Mouse (Mus musculus) hindbrain, embryonic 16.5 days (tissue): ENCODE results near the gene Enox1. TPM values are rescaled to one million over a fixed set of nuclear protein-coding genes. Genes with fewer than 3 reads are reported as not detected.

Experiments used
- ATAC-seq: fragments of 200-750 bp; cut with Nextera tagmentation; 2 replicates; pipeline ENCODE4 v1.8.0; 2017; ENCODE audit warnings: moderate TSS enrichment, moderate library complexity
- H3K27ac ChIP-seq: fragments of 300-500 bp; sonication (generic); 2 replicates; pipeline ENCODE4 v1.5.1; 2014; ENCODE audit warnings: low read depth, mild to moderate bottlenecking, control low read depth, low read length, moderate library complexity
- H3K27me3 ChIP-seq: fragments of 300-500 bp; sonication (generic); replicated peaks from 2 replicates; pipeline ENCODE4 v1.6.1; 2014; ENCODE audit warnings: low read length; ENCODE audit not compliant: control insufficient read depth, insufficient read depth
- H3K36me3 ChIP-seq: fragments of 300-500 bp; sonication (generic); 2 replicates; pipeline ENCODE4 v1.6.1; 2014; ENCODE audit warnings: mild to moderate bottlenecking, low read length, moderate library complexity, mixed read lengths; ENCODE audit not compliant: control insufficient read depth, insufficient read depth
- H3K4me1 ChIP-seq: fragments of 300-500 bp; sonication (generic); 2 replicates; pipeline ENCODE4 v1.6.1; 2014; ENCODE audit warnings: low read depth, low read length; ENCODE audit not compliant: control insufficient read depth, insufficient read depth
- H3K4me2 ChIP-seq: fragments of 300-500 bp; sonication (generic); 2 replicates; pipeline ENCODE4 v1.6.1; 2014; ENCODE audit warnings: mild to moderate bottlenecking, low read length, control low read depth, moderate library complexity
- H3K4me3 ChIP-seq: fragments of 300-500 bp; sonication (generic); 2 replicates; pipeline ENCODE4 v1.5.1; 2014; ENCODE audit warnings: mild to moderate bottlenecking, low read length, control low read depth, moderate library complexity
- H3K9ac ChIP-seq: fragments of 300-500 bp; sonication (generic); 2 replicates; pipeline ENCODE4 v1.6.1; 2014; ENCODE audit warnings: low read depth, mild to moderate bottlenecking, control low read depth, low read length, moderate library complexity
- H3K9me3 ChIP-seq: fragments of 300-500 bp; sonication (generic); 2 replicates; pipeline ENCODE4 v1.6.1; 2014; ENCODE audit warnings: mild to moderate bottlenecking, low read length, moderate library complexity; ENCODE audit not compliant: control insufficient read depth
- WGBS: fragments of 180-500 bp; shearing (Covaris S2); extraction: QIAGEN DNeasy Blood & Tissue Kit; methylation state at CpG from one replicate; pipeline ENCODE4 v1.1.7; 2014; 5-methylcytosine and 5-hydroxymethylcytosine counted together
- polyA plus RNA-seq: library from polyadenylated mRNA; unstranded; fragments of >200 nt; fragmentation: Nextera tagmentation; extraction: Ambion mirVana; gene quantifications from 2 replicates; pipeline ENCODE4 v1.2.1, GENCODE M21; 2015

Gene Enox1
- polyA plus RNA-seq, 1 experiment from 2014 or later = 35.7 TPM

DNA sequence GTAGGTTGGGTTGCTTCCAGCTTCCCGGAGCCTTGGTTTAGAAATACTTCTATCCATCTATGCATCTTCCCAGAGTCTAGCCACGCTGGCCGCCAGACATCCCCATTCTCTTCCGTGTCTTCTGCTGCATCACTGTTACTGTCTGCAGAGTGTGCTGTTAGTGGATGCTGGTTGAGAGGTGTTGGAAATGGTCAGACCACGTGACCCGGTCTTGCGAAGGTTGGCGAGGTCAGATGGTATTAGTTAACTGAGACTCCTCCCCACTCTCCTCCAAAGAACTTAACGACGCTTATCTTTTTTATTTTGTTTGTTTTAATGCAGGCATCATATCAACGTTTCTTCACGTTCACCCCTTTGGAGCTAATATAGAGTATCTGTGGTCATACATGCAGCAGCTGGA is 550.7 kb downstream of the Enox1 start:
- Histone ChIP-seq H3K4me2 (no peak overlapping the region), H3K27ac (no peak overlapping the region), H3K9ac (no peak overlapping the region), H3K36me3 (no peaks in the 10 kb centered on the region), H3K27me3 (no peaks in the 10 kb centered on the region), H3K4me3 (no peak overlapping the region), H3K4me1 (no peaks in the 10 kb centered on the region), H3K9me3 (no peaks in the 10 kb centered on the region)
- ATAC-seq = no peak
- 91% methylated on average over 12 of the region's 12 CpGs for WGBS

DNA sequence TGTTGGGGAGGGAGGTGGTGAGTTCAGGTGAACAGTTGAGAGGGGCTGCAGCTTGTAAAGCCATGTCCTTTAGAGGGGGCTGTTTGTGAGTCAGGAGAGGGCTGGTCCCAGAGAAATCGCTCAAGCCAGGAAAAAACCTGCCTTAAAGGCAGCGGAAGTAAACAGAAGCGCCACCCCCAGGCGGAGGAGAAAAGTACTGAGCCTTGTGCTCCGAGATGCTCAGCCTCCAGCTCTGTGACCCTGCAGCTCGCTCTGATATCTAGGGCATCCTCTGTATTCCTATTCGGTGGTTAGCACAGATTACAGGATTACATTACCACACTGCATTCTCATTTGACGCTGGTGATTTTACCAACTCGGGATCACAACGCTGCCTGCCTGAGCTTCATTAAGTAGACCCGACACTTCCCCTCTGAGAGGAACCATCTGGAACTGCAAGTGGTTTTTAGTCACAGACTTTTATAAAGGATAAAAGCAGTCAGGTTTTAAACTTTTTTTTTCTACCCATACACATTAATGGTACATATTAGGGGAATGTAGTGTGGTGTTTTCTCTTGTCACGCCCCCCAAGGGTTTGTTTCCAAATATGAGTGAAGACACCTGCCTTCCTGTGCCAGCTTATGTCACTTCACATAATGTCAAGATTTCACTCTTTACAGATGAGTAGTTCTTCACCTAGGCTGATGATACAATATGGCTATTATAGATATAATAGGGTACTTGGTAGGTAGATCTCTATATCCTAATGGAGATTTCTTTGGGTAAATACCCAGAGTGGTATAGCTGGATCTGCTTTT is 552.0 kb downstream of the Enox1 start:
- H3K27me3 ChIP-seq = no peaks in the 10 kb centered on the region
- H3K4me3 ChIP-seq = no peak overlapping the region
- no peak for ATAC-seq
- no peak overlapping the region for H3K9ac ChIP-seq
- H3K4me1 ChIP-seq = no peaks in the 10 kb centered on the region
- no peak overlapping the region; the same call in 1 of the 2 replicates for H3K27ac ChIP-seq
- 54% methylated on average over 11 of the region's 12 CpGs for WGBS
- no peaks in the 10 kb centered on the region for H3K36me3 ChIP-seq
- H3K9me3 ChIP-seq = no peaks in the 10 kb centered on the region
- H3K4me2 ChIP-seq = no peak overlapping the region

DNA sequence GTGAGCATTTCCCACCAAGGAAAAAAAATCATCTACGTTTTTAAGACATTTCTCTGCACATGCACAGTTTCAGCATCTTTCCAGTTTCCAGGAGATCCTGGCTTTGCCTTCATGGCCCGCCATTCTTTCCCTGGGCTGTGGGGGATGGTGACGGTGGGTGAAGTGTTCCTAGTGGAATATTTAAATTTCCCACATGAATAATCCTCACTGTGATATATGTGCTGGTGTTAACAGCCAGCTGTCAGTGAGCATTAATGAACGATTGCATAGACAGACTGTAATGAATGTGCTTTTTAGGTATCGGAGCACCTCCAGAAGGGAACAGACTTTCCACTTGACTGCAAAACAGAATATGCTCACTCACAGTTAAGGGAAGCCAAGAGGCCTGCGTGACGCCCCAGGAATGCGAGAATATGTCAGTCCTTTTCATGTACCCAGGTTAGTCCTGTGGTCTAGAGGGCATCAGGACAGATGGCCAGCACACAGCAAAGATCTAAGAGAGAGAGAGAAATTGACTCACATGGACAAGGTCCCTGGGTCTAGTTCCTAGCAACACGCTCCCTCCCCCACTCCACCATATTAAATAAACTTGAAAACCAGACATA is 558.5 kb downstream of the Enox1 start:
- no peak overlapping the region for H3K4me2 ChIP-seq
- WGBS = 62% methylated on average over 9 of the region's 9 CpGs
- ATAC-seq = peak; percentile 54; the same call in 1 of the 2 replicates
- H3K27ac ChIP-seq = no peak overlapping the region
- H3K4me3 ChIP-seq = no peak overlapping the region
- no peak overlapping the region for H3K9ac ChIP-seq
- H3K27me3 ChIP-seq = no peaks in the 10 kb centered on the region
- no peaks in the 10 kb centered on the region for H3K9me3 ChIP-seq
- H3K36me3 ChIP-seq = peaks cover 3% of the 10 kb centered on the region; the same call in 1 of the 2 replicates
- no peaks in the 10 kb centered on the region; the same call in 1 of the 2 replicates for H3K4me1 ChIP-seq

DNA sequence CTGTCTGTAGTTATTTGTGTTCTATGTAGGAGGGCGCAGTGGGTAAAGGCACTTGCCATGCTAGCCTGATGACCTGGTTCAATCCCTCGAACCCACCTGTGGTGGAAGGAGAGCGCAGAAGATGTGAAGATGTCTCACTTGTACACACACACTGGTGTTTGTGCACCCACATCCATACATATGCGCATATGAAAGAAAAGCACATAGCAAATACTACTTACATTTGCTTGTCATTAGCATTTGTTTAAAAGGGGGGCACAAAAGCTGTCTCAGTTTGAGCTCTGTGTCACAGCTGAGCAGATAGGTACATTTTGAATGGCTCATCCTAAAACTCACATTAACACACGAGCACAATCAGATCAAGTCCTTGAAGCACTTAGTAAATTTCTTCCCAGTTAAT is 560.4 kb downstream of the Enox1 start:
- Histone ChIP-seq H3K9me3 (no peaks in the 10 kb centered on the region), H3K36me3 (peaks cover 6% of the 10 kb centered on the region), H3K4me1 (no peaks in the 10 kb centered on the region; the same call in 1 of the 2 replicates), H3K4me3 (no peak overlapping the region), H3K27me3 (no peaks in the 10 kb centered on the region), H3K9ac (no peak overlapping the region), H3K27ac (no peak overlapping the region), H3K4me2 (no peak overlapping the region)
- no peak for ATAC-seq
- WGBS = 91% methylated on average over 5 of the region's 5 CpGs

DNA sequence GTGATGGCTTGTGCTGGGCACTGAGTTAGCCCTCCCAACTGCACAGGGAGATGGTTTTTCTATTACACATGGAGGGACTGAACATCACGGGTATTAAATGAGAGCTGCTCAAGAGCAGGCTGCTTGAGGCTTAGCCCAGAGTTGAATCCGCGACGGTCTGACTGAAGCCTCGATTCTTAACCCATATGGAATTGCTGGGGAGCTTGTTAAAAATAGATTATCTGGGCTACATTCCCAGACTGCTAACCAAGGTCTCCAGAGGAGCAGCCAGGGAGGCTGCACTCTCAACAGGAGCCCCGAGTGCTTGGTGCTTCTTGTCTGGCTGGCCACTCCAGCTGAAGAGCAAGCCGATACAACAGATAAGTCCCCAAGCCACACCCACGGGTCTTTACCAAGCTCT is 562.3 kb downstream of the Enox1 start:
- WGBS = 53% methylated on average over 8 of the region's 8 CpGs
- no peak overlapping the region for H3K4me2 ChIP-seq

DNA sequence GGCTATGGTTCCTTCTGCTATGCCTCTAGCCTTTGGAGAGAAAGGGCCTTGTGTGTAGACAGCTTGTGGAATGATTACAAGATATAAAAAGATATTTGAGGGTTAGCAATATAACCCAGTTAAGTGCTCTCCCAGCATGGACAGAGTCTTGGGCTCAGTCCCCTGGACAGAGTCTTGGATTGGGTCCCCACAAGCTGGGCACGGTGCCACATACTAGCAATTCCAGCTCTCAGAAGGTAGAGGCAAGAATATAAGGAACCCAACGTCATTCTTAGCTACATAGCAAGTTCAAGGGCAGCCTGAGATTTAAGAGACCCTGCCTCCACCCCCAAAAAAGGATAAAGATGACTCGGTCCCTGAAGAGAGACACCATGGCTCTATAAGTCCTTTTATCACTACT is 581.5 kb downstream of the Enox1 start:
- no peak for ATAC-seq
- no peak overlapping the region for H3K27ac ChIP-seq
- WGBS = 77% methylated on average over 3 of the region's 3 CpGs

More for the DNA sequence above, 562.3 kb downstream of the Enox1 start:
- H3K4me3 ChIP-seq = no peak overlapping the region
- no peak overlapping the region for H3K9ac ChIP-seq
- H3K4me1 ChIP-seq = no peaks in the 10 kb centered on the region; the same call in 1 of the 2 replicates
- H3K36me3 ChIP-seq = peaks cover 6% of the 10 kb centered on the region
- no peaks in the 10 kb centered on the region for H3K27me3 ChIP-seq
- ATAC-seq = no peak
- H3K9me3 ChIP-seq = no peaks in the 10 kb centered on the region
- no peak overlapping the region for H3K27ac ChIP-seq

DNA sequence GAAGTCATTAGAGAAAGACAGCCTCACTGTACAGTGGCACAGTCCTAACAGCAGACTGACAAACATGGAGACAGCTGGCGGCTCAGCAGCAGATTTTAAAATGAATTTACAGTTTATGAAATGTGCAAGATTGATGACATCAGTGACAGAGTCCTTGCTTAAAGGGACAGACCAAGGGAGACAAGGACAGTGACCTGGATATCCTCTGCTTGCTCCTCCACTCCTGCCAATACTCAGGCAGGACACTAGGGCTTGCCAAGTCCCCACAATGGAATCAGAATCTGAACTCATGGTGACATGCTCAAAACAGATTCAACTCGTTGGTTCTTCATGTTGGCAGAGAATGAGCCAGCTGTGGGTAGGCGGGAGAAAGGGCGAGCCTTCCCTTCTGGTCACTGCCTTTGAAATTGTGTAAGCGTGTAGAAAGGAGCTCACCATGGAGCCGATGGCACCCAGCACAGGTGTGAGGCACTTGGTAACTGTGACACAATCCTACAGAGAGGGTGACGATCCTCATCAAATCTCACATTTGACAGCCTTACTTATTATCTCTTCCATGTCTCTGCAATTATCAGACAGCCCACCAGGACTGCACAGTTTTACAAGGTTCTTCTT is 582.3 kb downstream of the Enox1 start:
- Histone ChIP-seq H3K36me3 (no peaks in the 10 kb centered on the region), H3K9ac (no peak overlapping the region), H3K4me3 (no peak overlapping the region), H3K4me1 (no peaks in the 10 kb centered on the region), H3K27ac (no peak overlapping the region), H3K4me2 (no peak overlapping the region), H3K27me3 (no peaks in the 10 kb centered on the region), H3K9me3 (no peaks in the 10 kb centered on the region)
- ATAC-seq = peak; percentile 63; the same call in 1 of the 2 replicates
- 66% methylated on average over 7 of the region's 7 CpGs for WGBS

More for the DNA sequence above, 581.5 kb downstream of the Enox1 start:
- H3K4me1 ChIP-seq = no peaks in the 10 kb centered on the region
- no peaks in the 10 kb centered on the region for H3K27me3 ChIP-seq
- no peaks in the 10 kb centered on the region for H3K36me3 ChIP-seq
- H3K9ac ChIP-seq = no peak overlapping the region
- H3K4me2 ChIP-seq = no peak overlapping the region
- no peak overlapping the region for H3K4me3 ChIP-seq
- H3K9me3 ChIP-seq = no peaks in the 10 kb centered on the region

DNA sequence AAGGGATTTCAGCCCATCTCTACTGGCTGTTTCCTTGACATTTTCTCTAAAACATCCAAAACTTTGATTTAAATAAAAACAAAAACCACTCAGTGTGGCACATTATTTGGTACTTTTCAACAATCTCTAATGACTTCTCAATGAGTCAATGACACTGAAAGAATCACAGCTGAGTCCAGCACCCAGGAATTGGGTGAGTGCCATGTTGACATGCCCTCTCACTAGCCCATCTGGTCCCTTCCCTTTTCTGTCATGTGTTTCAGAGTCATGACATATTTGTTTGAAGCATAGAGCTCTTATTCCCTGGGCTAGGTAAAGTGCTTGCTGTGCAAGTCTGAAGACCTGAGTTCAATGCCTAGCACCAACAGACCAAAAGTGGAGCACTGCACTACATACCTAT is 582.8 kb downstream of the Enox1 start:
- H3K27me3 ChIP-seq = no peaks in the 10 kb centered on the region
- H3K4me2 ChIP-seq = no peak overlapping the region
- H3K36me3 ChIP-seq = no peaks in the 10 kb centered on the region
- no peak for ATAC-seq
- H3K4me1 ChIP-seq = no peaks in the 10 kb centered on the region
- H3K9ac ChIP-seq = no peak overlapping the region
- no peak overlapping the region for H3K27ac ChIP-seq
- no peak overlapping the region for H3K4me3 ChIP-seq
- no peaks in the 10 kb centered on the region for H3K9me3 ChIP-seq

DNA sequence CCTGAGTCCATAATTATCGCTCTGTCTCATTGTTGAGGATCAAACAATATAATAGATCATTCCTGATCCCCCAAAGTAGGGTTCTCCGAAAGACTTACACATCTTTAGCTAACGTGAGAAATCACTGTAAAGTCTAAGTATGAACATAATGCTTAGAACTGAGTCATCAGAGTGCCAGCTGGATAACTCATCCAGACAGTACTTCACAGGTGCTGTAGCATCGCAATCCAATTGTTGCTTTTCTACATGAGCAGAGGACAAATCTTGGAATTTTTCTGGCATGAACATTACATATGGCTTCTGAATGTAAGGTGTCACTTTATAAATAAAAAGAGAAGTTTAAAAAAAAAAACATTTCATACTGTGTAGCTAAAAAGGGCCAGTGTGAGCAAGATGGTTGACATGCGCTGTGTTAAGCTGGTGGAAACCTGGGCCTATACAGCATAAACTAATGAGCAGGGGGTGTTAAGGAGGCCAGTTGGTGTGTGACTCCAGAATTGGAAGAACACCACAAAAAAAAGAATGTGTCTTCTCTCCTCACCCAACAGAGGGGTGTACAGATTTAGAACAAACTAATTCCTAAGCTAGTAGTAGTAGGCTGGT is 588.2 kb downstream of the Enox1 start:
- H3K9ac ChIP-seq = no peak overlapping the region
- no peak overlapping the region for H3K4me3 ChIP-seq
- H3K36me3 ChIP-seq = no peaks in the 10 kb centered on the region
- H3K4me2 ChIP-seq = no peak overlapping the region
- no peak for ATAC-seq
- H3K4me1 ChIP-seq = no peaks in the 10 kb centered on the region
- no peaks in the 10 kb centered on the region for H3K27me3 ChIP-seq
- 94% methylated on average over 5 of the region's 5 CpGs for WGBS
- no peak overlapping the region for H3K27ac ChIP-seq
- H3K9me3 ChIP-seq = no peaks in the 10 kb centered on the region
